Mouse (Mus musculus) embryonic facial prominence, embryonic 12.5 days (tissue): Measurements from ENCODE around the gene Haus2. TPM values are rescaled to one million over a fixed set of nuclear protein-coding genes. Genes with fewer than 3 reads are reported as not detected.

ENCODE experiments used
- ATAC-seq: fragments of 200-750 bp; cut with Nextera tagmentation; 2 replicates; pipeline ENCODE4 v1.8.0; 2017; ENCODE audit not compliant: insufficient number of reproducible peaks, insufficient read depth, low FRiP score, low TSS enrichment
- H3K27ac ChIP-seq: fragments of 300-500 bp; sonication (generic); 2 replicates; pipeline ENCODE4 v1.5.1; 2016; ENCODE audit warnings: mild to moderate bottlenecking
- H3K27me3 ChIP-seq: fragments of 300-500 bp; sonication (generic); 2 replicates; pipeline ENCODE4 v1.6.1; 2016; ENCODE audit warnings: mild to moderate bottlenecking, moderate library complexity
- H3K36me3 ChIP-seq: fragments of 300-500 bp; sonication (generic); 2 replicates; pipeline ENCODE4 v1.6.1; 2016; ENCODE audit warnings: mild to moderate bottlenecking
- H3K4me1 ChIP-seq: fragments of 300-500 bp; sonication (generic); 2 replicates; pipeline ENCODE4 v1.6.1; 2016
- H3K4me2 ChIP-seq: fragments of 300-500 bp; sonication (generic); replicated peaks from 2 replicates; pipeline ENCODE4 v1.6.1; 2016; ENCODE audit warnings: mild to moderate bottlenecking, moderate library complexity
- H3K4me3 ChIP-seq: fragments of 300-500 bp; sonication (generic); 2 replicates; pipeline ENCODE4 v1.5.1; 2016; ENCODE audit warnings: mild to moderate bottlenecking
- H3K9ac ChIP-seq: fragments of 300-500 bp; sonication (generic); 2 replicates; pipeline ENCODE4 v1.6.1; 2016; ENCODE audit warnings: mild to moderate bottlenecking, moderate library complexity
- H3K9me3 ChIP-seq: fragments of 300-500 bp; sonication (generic); 2 replicates; pipeline ENCODE4 v1.6.1; 2016; ENCODE audit warnings: mild to moderate bottlenecking, moderate library complexity
- WGBS: fragments of 180-500 bp; shearing (Covaris S2); methylation state at CpG from one replicate; pipeline ENCODE4 v1.1.7; 2016; 5-methylcytosine and 5-hydroxymethylcytosine counted together
- polyA plus RNA-seq: library from polyadenylated mRNA; unstranded; fragments of >200 nt; fragmentation: Nextera tagmentation; extraction: Ambion mirVana; gene quantifications from 2 replicates; pipeline ENCODE4 v1.2.1, GENCODE M21; 2016

Haus2 gene
- polyA plus RNA-seq, 1 experiment from 2014 or later = 28.1 TPM

DNA sequence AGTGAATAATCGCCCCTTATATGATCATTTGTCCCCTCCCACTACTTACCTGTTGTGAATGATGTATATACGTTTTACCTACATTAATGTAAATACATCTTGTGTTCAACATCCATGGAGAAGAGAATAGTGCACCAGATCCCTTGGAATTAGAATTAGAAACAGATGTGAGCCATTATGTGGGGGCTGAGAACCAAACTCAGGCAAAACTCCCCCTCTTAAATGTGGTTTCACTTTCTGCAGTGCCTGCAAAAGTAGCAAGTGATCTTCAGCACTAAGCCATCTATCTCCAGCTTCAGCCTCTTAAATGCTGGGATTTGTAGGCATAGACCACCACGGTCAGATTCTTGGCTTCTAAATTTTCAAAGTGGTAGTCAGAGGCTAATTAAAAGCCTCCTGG is 34.1 kb upstream of the Haus2 start:
- no peaks in the 10 kb centered on the region for H3K27me3 ChIP-seq
- H3K4me3 ChIP-seq = no peak overlapping the region
- 49% methylated on average over 3 of the region's 3 CpGs for whole genome bisulfite sequencing
- no peak overlapping the region; the same call in 1 of the 2 replicates for H3K4me2 ChIP-seq
- peaks cover 19% of the 10 kb centered on the region for H3K4me1 ChIP-seq
- H3K9ac ChIP-seq = no peak overlapping the region
- H3K9me3 ChIP-seq = no peaks in the 10 kb centered on the region
- peaks cover 8% of the 10 kb centered on the region; the same call in 1 of the 2 replicates for H3K36me3 ChIP-seq
- H3K27ac ChIP-seq = peak overlapping the region; percentile 57
- no peak for ATAC-seq

DNA sequence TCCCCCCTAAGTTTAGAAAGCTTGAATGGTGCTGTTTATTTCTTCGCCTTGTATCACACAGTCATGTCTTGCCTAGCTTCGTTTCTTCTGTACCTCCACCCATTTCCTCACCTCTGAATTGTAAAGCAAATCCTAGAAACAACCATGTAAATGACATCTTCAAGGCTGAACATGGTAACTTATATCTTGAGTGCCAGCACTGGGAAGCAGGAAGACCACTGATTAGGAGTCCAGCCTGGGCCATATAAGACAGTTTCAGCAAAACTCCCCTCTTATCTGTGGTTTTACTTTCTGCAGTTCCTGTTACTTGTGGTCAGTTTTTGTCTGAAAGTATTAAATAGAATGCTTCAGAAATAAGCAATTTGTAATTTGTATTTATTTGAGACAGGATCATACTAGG is 33.2 kb upstream of the Haus2 start:
- Histone ChIP-seq H3K36me3 (peaks cover 8% of the 10 kb centered on the region; the same call in 1 of the 2 replicates), H3K4me1 (peaks cover 19% of the 10 kb centered on the region), H3K4me2 (no peak overlapping the region), H3K9ac (no peak overlapping the region), H3K9me3 (no peaks in the 10 kb centered on the region), H3K27me3 (no peaks in the 10 kb centered on the region), H3K27ac (no peak overlapping the region), H3K4me3 (no peak overlapping the region)
- ATAC-seq = no peak
- 93% methylated on average over 2 of the region's 2 CpGs for WGBS

GRCm38 (mm10) chr2:120577799-120578198 is 31.4 kb upstream of the Haus2 start:
- no peak for ATAC-seq
- H3K9ac ChIP-seq = no peak overlapping the region
- H3K4me2 ChIP-seq = no peak overlapping the region
- no peaks in the 10 kb centered on the region for H3K27me3 ChIP-seq
- peaks cover 19% of the 10 kb centered on the region for H3K4me1 ChIP-seq
- H3K9me3 ChIP-seq = no peaks in the 10 kb centered on the region
- no peak overlapping the region for H3K4me3 ChIP-seq
- WGBS = 83% methylated on average over 4 of the region's 4 CpGs
- H3K27ac ChIP-seq = no peak overlapping the region
- no peaks in the 10 kb centered on the region for H3K36me3 ChIP-seq

GRCm38 (mm10) chr2:120578286-120578685 is 30.9 kb upstream of the Haus2 start:
- no peak overlapping the region for H3K27ac ChIP-seq
- H3K36me3 ChIP-seq = no peaks in the 10 kb centered on the region
- H3K4me1 ChIP-seq = peaks cover 19% of the 10 kb centered on the region
- no peaks in the 10 kb centered on the region for H3K27me3 ChIP-seq
- H3K9ac ChIP-seq = no peak overlapping the region
- no peak overlapping the region for H3K4me2 ChIP-seq
- ATAC-seq = no peak
- 79% methylated on average over 5 of the region's 5 CpGs for WGBS
- no peaks in the 10 kb centered on the region for H3K9me3 ChIP-seq
- no peak overlapping the region for H3K4me3 ChIP-seq

DNA sequence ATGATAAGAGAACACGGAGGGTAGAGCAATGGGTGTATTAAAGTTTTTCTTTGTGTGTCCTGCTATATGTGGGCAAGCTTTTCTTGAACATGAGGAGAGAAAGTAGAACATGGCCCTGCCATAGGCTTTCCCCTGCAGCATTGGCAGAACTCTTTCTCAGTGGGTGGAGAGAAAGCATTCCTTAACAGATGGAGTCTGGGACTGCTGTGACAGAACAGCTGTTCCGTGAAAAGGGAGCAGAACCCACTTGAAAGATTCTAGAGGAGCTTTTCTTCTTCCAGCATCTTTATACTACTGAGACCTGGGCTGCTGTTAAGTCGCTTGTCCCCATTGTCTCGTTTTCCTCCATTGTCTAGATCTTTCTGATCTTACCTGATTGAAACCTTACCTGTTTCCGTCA is 19.4 kb upstream of the Haus2 start:
- 84% methylated on average over 5 of the region's 5 CpGs for WGBS
- no peak overlapping the region for H3K4me3 ChIP-seq
- H3K9me3 ChIP-seq = no peaks in the 10 kb centered on the region
- no peak overlapping the region for H3K4me2 ChIP-seq
- no peaks in the 10 kb centered on the region for H3K4me1 ChIP-seq
- no peak overlapping the region for H3K27ac ChIP-seq
- no peak overlapping the region for H3K9ac ChIP-seq
- H3K36me3 ChIP-seq = peaks cover 40% of the 10 kb centered on the region
- ATAC-seq = no peak
- H3K27me3 ChIP-seq = no peaks in the 10 kb centered on the region

GRCm38 (mm10) chr2:120592227-120592626 is 17.0 kb upstream of the Haus2 start:
- no peaks in the 10 kb centered on the region for H3K9me3 ChIP-seq
- H3K27me3 ChIP-seq = no peaks in the 10 kb centered on the region
- no peak overlapping the region for H3K27ac ChIP-seq
- H3K4me1 ChIP-seq = no peaks in the 10 kb centered on the region
- no peak for ATAC-seq
- WGBS = 90% methylated on average over 1 of the region's 1 CpGs
- H3K9ac ChIP-seq = no peak overlapping the region
- H3K36me3 ChIP-seq = peaks cover 44% of the 10 kb centered on the region
- H3K4me3 ChIP-seq = no peak overlapping the region
- no peak overlapping the region for H3K4me2 ChIP-seq

DNA sequence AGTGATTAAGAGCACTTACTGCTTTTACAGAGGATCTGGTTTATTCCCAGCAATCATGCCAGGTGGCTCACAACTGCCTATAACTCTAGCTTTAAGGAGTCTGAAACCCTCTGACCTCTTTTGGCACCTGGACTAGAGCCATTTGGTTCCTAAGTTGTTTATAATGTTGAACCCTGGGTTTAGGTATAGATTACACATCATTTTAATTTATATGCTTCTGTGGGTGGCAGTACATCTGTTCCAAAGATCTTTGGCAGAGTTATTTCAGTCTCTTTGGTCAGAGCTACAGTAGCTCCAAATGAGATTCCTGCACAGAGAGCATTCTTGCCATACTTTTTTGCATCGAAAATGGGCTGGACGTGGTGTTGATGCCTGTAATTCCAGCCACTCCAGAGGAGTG is 11.4 kb upstream of the Haus2 start:
- H3K4me3 ChIP-seq = no peak overlapping the region
- ATAC-seq = no peak
- no peaks in the 10 kb centered on the region for H3K9me3 ChIP-seq
- no peak overlapping the region for H3K9ac ChIP-seq
- H3K36me3 ChIP-seq = peaks cover 52% of the 10 kb centered on the region
- no peak overlapping the region for H3K4me2 ChIP-seq
- H3K4me1 ChIP-seq = no peaks in the 10 kb centered on the region
- no peaks in the 10 kb centered on the region for H3K27me3 ChIP-seq
- no peak overlapping the region for H3K27ac ChIP-seq
- WGBS = 89% methylated on average over 2 of the region's 2 CpGs

GRCm38 (mm10) chr2:120599506-120599905 is 9.7 kb upstream of the Haus2 start:
- no peak overlapping the region for H3K4me2 ChIP-seq
- 92% methylated on average over 4 of the region's 4 CpGs for WGBS

GRCm38 (mm10) chr2:120606021-120606690 is 3.0 kb upstream of the Haus2 start:
- Histone ChIP-seq H3K36me3 (peaks cover 4% of the 10 kb centered on the region), H3K27ac (no peak overlapping the region), H3K4me1 (peaks cover 14% of the 10 kb centered on the region), H3K4me3 (no peak overlapping the region), H3K9ac (no peak overlapping the region), H3K4me2 (no peak overlapping the region), H3K9me3 (no peaks in the 10 kb centered on the region), H3K27me3 (no peaks in the 10 kb centered on the region)
- 88% methylated on average over 6 of the region's 6 CpGs for WGBS
- no peak for ATAC-seq

More at GRCm38 (mm10) chr2:120599506-120599905, 9.7 kb upstream of the Haus2 start:
- Histone ChIP-seq H3K36me3 (peaks cover 52% of the 10 kb centered on the region), H3K9me3 (no peaks in the 10 kb centered on the region), H3K4me3 (no peak overlapping the region), H3K4me1 (no peaks in the 10 kb centered on the region), H3K27me3 (no peaks in the 10 kb centered on the region), H3K27ac (no peak overlapping the region), H3K9ac (no peak overlapping the region)
- no peak for ATAC-seq

GRCm38 (mm10) chr2:120616279-120617163 is 7.3 kb downstream of the Haus2 start:
- H3K4me3 ChIP-seq = no peak overlapping the region
- H3K9me3 ChIP-seq = no peaks in the 10 kb centered on the region
- H3K9ac ChIP-seq = no peak overlapping the region
- ATAC-seq = no peak
- 88% methylated on average over 5 of the region's 5 CpGs for WGBS
- no peak overlapping the region for H3K4me2 ChIP-seq
- no peak overlapping the region for H3K27ac ChIP-seq
- H3K27me3 ChIP-seq = no peaks in the 10 kb centered on the region
- H3K36me3 ChIP-seq = peaks cover 38% of the 10 kb centered on the region
- H3K4me1 ChIP-seq = no peaks in the 10 kb centered on the region

GRCm38 (mm10) chr2:120619538-120619937 is 10.4 kb downstream of the Haus2 start:
- H3K9me3 ChIP-seq = no peaks in the 10 kb centered on the region
- WGBS = 100% methylated on average over 1 of the region's 1 CpGs
- ATAC-seq = no peak

DNA sequence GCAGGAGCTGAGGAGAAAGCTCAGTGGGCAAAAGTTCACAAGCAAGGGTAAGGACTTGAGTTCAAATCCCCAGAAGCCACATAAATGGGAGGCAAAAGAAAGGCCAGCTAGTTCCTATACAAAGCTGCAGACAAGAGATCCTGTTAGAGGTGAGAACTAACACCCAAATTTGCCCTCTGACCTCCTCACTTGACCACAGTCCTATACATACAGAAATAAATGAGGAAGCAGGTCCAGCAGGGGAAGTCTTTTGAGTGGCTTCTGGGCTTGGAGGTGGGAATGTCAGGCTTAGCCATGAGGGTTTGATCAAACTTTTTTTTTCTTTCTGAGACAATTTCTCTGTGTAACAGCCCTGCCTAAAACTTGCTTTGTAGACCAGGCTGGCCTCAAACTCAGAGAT is 13.7 kb downstream of the Haus2 start:
- H3K36me3 ChIP-seq = peaks cover 15% of the 10 kb centered on the region
- no peak overlapping the region for H3K27ac ChIP-seq
- no peak overlapping the region for H3K4me3 ChIP-seq
- no peak overlapping the region for H3K9ac ChIP-seq
- no peaks in the 10 kb centered on the region for H3K27me3 ChIP-seq
- ATAC-seq = no peak
- H3K4me2 ChIP-seq = no peak overlapping the region
- H3K4me1 ChIP-seq = no peaks in the 10 kb centered on the region
- no peaks in the 10 kb centered on the region for H3K9me3 ChIP-seq

More at GRCm38 (mm10) chr2:120619538-120619937, 10.4 kb downstream of the Haus2 start:
- no peak overlapping the region for H3K9ac ChIP-seq
- H3K4me2 ChIP-seq = no peak overlapping the region
- no peaks in the 10 kb centered on the region for H3K4me1 ChIP-seq
- H3K36me3 ChIP-seq = peaks cover 33% of the 10 kb centered on the region
- no peaks in the 10 kb centered on the region for H3K27me3 ChIP-seq
- H3K4me3 ChIP-seq = no peak overlapping the region
- no peak overlapping the region for H3K27ac ChIP-seq
